Mouse (Mus musculus) lung, adult 2 months (tissue): ENCODE results near the gene Slc34a2. TPM values are rescaled to one million over a fixed set of nuclear protein-coding genes. Genes with fewer than 3 reads are reported as not detected.

Experiments
- DNase-seq: peaks from one replicate; pipeline ENCODE4 v3.0.0; 2022
- H3K4me1 ChIP-seq: fragments of 200-500 bp; 2 replicates; pipeline ENCODE4 v1.6.1; 2011; ENCODE audit warnings: low read length; ENCODE audit not compliant: control insufficient read depth, insufficient read depth
- H3K4me3 ChIP-seq: fragments of 200-500 bp; replicated peaks from 2 replicates; pipeline ENCODE3; 2011; ENCODE audit warnings: low read depth, mild to moderate bottlenecking, control low read depth, low read length; ENCODE audit errors: extremely low read depth
- CTCF ChIP-seq: fragments of 200-500 bp; IDR thresholded peaks from 2 replicates; pipeline ENCODE4 v1.5.1; 2011; ENCODE audit warnings: mild to moderate bottlenecking, low read length, control low read depth; ENCODE audit not compliant: insufficient read depth
- POLR2A ChIP-seq: fragments of 200-500 bp; IDR thresholded peaks from 2 replicates; pipeline ENCODE4 v1.6.1; 2011; ENCODE audit warnings: low read depth, mild to moderate bottlenecking, control low read depth, low read length, borderline replicate concordance; ENCODE audit errors: extremely low read depth
- WGBS: fragments of 180-500 bp; shearing (Covaris S2); methylation state at CpG from one replicate; pipeline ENCODE4 v1.1.7; 2018; 5-methylcytosine and 5-hydroxymethylcytosine counted together
- polyA plus RNA-seq: library from polyadenylated mRNA; depleted of rRNA; stranded (reverse); fragments of >200 nt; gene quantifications from 2 replicates; pipeline ENCODE4 v1.2.3, GENCODE M21; 2012

Gene Slc34a2
- polyA plus RNA-seq, 1 experiment: 1,222 TPM

DNA sequence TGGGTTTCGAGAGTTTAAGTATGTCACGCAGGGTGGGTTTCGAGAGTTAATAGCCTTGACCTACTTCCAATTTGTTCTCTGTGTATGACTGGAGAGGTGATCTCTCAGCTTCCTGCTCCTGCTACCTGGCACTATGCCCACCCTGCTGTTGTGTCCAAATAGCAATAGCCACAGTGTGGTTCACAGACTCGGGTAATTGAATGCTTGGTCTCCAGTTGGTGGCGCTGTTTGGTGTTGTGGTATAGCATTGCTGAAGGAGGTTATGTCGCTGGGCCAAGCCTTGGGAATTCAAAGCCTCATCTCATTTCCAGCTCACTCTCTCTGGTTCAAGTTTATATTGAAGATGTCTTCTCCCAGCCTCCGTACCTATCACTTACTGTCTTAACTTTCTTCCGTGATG, 67.8 kb downstream of the Slc34a2 start:
- DNase-seq: no peak
- no peak for TF ChIP-seq POLR2A
- WGBS: 67% methylated on average over 8 of the region's 8 CpGs
- no peak overlapping the region for H3K4me3 ChIP-seq
- no peaks in the 10 kb centered on the region for H3K4me1 ChIP-seq

DNA sequence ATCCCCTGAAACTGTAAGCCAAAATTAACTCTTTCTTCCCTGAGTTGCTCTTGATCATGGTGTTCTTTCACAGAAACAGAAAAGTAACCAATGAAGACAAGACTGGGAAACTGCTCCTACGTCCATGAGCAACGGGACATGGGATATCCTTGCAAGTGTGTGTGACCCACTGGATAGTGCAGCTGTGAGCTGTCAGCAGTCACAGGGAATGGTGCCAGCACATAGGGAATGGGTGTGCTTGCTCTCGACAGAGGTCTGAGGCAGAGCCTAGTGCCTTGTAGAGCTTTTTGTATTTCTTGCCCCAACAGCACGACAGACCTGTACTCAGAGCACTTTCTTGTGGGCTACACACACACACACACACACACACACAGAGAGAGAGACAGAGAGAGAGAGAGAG, 68.2 kb downstream of the Slc34a2 start:
- WGBS: 59% methylated on average over 4 of the region's 4 CpGs
- Histone ChIP-seq H3K4me3 (no peak overlapping the region), H3K4me1 (no peaks in the 10 kb centered on the region)
- TF ChIP-seq CTCF: no peak
- TF ChIP-seq POLR2A: no peak
- no peak for DNase-seq

DNA sequence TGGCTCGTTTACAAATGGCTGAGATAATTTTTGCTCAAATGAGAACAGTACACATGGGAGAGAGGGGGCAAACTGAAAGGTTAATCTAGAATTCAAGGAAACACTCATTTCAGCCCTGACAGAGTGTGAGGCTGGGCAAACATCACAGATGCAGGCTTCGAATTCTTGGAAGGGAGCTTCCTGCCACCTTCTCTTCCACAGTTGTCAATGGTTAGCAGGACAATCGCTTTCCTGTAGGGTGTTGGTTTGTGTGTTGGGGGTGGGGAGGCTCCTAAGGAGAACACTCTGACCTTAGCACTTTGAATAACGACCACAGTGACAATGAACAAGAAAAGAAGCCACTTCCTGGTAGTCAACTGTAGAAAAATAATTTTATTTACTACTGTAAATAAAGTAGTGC, 68.8 kb downstream of the Slc34a2 start:
- Histone ChIP-seq H3K4me3 (no peak overlapping the region), H3K4me1 (no peaks in the 10 kb centered on the region)
- TF ChIP-seq POLR2A (no peak), CTCF (no peak)
- WGBS: 32% methylated on average over 4 of the region's 4 CpGs
- no peak for DNase-seq

DNA sequence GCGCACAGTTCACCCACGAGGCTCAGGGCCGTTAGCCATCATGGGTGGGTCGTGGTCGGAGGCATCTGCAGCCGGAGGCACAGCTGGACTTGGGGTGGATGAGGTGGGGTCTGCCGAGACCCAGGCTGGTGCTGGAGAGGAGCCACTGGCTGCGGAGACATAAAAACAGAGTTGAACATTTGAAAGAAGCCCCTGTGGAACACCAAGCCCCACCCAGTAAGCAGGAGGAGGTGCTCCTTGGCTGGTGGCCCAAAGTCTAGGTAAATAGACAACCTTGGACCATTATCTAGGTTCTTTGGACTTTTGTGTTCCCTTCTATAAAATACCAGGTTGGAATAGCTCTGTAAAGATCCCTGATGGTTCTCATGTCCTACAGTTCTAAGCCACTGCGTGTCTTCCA, 70.1 kb downstream of the Slc34a2 start:
- WGBS: 68% methylated on average over 9 of the region's 9 CpGs
- Histone ChIP-seq H3K4me1 (no peaks in the 10 kb centered on the region), H3K4me3 (no peak overlapping the region)
- TF ChIP-seq POLR2A: no peak
- TF ChIP-seq CTCF: no peak
- DNase-seq: no peak

DNA sequence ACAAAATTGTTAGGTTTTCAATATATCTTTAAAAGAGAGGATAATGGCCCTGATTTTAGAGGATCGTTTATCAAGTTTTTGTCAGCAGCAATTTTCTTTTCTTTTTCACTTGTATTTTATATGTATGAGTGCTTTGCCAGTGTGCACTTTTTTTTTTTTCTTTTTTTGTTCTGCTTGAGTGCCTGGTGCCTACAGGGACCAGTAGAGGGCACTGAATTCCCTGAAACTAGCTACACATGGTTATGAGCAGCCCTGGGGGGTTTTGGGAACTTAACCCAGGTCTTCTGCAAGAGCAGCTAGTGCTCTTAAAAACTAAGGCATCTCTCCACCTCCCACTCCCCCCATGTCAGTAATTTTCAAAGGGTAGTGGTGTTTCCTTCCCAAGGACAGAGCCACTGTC, 70.8 kb downstream of the Slc34a2 start:
- 65% methylated on average over 1 of the region's 1 CpGs for WGBS
- no peak for DNase-seq
- Histone ChIP-seq H3K4me3 (no peak overlapping the region), H3K4me1 (no peaks in the 10 kb centered on the region)
- no peak for TF ChIP-seq POLR2A
- no peak for TF ChIP-seq CTCF

DNA sequence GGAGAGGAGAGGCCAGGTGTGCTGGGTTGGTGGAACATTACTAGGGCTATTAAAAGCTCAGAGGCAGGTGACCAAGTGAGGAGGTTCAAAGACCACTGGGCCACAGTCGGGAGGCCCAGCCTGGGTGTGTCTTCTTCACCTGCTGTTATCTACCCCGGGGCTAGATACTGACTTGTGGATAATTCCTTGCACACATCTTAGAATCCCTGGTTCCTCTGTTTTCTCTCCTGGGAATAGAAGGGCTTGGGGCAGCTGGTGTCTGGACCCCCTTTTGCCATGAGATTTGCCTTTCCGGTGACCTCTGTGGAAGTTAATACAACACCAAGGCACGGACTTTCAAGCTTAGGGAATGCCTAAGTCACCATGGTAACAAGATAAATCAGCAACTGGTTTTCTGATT, 72.3 kb downstream of the Slc34a2 start:
- DNase-seq: no peak
- no peak overlapping the region for H3K4me3 ChIP-seq
- H3K4me1 ChIP-seq: no peaks in the 10 kb centered on the region
- TF ChIP-seq CTCF (no peak), POLR2A (no peak)
- 60% methylated on average over 4 of the region's 4 CpGs for WGBS

DNA sequence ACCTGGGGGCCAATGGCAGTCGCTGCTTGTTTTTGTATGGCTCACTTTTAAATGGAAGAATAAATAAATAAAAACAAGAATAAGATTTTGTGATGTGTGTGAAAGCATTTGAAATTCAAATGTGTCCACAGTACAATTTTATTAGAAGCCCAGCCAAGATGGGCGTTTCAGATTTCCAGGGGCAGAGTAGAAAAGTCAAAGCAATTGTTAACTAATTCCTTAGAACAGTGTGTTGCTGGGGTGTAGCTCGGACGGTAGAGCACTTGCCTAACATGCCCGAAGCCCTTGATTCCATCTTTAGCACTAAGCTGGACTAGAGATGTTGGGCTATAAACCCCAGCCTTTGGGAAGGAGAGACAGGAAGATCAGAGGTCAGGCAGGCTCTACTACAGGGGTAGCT, 73.2 kb downstream of the Slc34a2 start:
- Histone ChIP-seq H3K4me1 (no peaks in the 10 kb centered on the region), H3K4me3 (no peak overlapping the region)
- WGBS: 65% methylated on average over 5 of the region's 5 CpGs
- DNase-seq: no peak
- TF ChIP-seq CTCF (no peak), POLR2A (no peak)

DNA sequence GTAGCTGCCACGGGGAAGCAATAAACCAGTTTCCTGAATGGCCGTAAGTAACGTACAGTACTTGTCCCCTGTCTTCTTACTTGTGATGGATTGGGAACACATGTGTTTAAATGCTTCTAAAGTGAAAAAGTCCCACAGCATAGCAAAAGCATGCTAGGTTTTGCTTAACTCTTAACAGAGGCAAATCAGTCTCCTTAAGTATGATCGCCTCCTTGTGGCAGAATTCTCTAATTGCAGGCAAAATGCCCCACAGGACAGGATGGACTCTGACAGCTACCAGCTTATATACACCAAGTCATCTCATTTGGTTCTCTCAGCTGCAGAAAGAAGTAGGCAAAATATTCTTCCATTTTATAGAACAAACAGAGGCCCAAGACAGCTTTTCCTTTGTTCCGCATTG, 75.1 kb downstream of the Slc34a2 start:
- TF ChIP-seq POLR2A (no peak), CTCF (no peak)
- WGBS: 90% methylated on average over 5 of the region's 5 CpGs
- Histone ChIP-seq H3K4me1 (no peaks in the 10 kb centered on the region), H3K4me3 (no peak overlapping the region)
- DNase-seq: no peak

DNA sequence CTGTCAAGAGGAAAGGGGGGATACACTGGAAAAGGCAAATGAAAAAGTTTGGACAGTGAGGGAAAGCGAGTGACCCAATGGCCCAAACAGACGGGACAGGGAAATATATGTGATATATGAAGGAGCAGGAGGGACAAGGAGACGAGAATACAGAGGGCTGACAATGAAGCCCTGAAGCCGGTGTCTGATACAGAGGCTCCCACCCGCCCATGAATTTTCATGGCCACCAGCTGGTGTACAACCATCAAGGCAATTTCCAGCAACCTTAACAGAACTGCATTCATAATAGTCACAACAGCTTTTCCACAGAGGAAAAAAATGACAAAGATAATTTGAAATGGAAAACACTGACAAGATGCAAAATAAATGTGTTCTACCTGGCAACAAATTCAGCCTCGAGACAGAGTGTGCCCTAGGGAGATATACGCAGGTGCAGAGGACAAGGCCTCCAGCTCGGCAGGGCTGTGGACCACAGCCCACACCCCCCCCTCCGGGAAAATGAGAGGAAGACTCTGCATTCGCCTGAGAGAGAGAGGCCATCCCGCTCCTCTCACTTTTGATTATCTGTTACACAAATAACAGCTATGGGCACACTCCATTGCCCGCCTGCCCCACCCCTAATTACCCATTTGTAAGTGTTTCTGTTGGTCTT, 76.9 kb downstream of the Slc34a2 start:
- DNase-seq: no peak
- Histone ChIP-seq H3K4me1 (no peaks in the 10 kb centered on the region; the same call in 1 of the 2 replicates), H3K4me3 (no peak overlapping the region)
- TF ChIP-seq POLR2A (no peak), CTCF (no peak)
- 79% methylated on average over 12 of the region's 12 CpGs for WGBS

DNA sequence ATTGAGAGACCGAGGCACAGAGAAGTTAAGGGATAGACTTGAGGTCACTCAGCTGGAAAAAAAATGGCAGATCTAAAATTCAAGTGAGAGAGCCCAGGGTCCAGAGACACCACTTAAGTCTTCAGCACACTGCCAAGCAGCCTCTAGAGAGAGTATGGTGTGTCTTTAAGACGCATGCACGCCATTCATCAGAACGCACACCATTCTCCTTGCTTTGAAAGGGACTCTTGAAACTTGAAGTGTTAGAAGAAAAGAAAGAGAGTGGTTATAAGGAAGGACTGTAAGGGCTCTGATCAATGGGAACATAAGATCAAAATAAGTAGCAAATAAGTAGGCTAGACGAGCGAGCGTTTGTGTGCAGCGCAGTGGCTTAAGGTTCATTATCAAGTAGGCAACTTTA, 80.3 kb downstream of the Slc34a2 start:
- WGBS: 89% methylated on average over 8 of the region's 8 CpGs
- Histone ChIP-seq H3K4me1 (no peaks in the 10 kb centered on the region; the same call in 1 of the 2 replicates), H3K4me3 (no peak overlapping the region)
- DNase-seq: no peak
- no peak for TF ChIP-seq CTCF
- TF ChIP-seq POLR2A: no peak
